Mouse (Mus musculus): ENCODE results near the gene Ginm1. TPM values are rescaled to one million over a fixed set of nuclear protein-coding genes. Genes with fewer than 3 reads are reported as not detected.

The Ginm1 gene
- polyA plus RNA-seq, 1 experiment from 2014 or later, result 72.4 TPM

GRCm38 (mm10) chr10:7727011-7727410 lies 65.6 kb downstream of the Ginm1 start:
- peak overlapping the region; percentile 93 for H3K4me3 ChIP-seq
- 24% methylated on average over 3 of the region's 3 CpGs for WGBS
- no peaks in the 10 kb centered on the region for H3K27me3 ChIP-seq (ENCODE audit: insufficient read depth, poor library complexity, severe bottlenecking)
- no peak for DNase-seq (ENCODE audit: low spot score)
- peaks cover 11% of the 10 kb centered on the region; the same call in 1 of the 2 replicates for H3K4me1 ChIP-seq
- no peaks in the 10 kb centered on the region for H3K36me3 ChIP-seq
- H3K9me3 ChIP-seq, result no peaks in the 10 kb centered on the region
- H3K27ac ChIP-seq, result no peak overlapping the region

GRCm38 (mm10) chr10:7726501-7726812 lies 66.2 kb downstream of the Ginm1 start:
- Histone ChIP-seq H3K4me1 (peaks cover 7% of the 10 kb centered on the region; the same call in 1 of the 2 replicates), H3K36me3 (no peaks in the 10 kb centered on the region), H3K27ac (peak overlapping the region; percentile 92), H3K9me3 (no peaks in the 10 kb centered on the region), H3K27me3 (ENCODE audit: insufficient read depth, poor library complexity, severe bottlenecking) (no peaks in the 10 kb centered on the region), H3K4me3 (peak overlapping the region; percentile 93)
- WGBS, result 0% methylated on average over 8 of the region's 8 CpGs
- DNase-seq (ENCODE audit: low spot score), result no peak

- WGBS, result under 1% methylated on average over 49 of the region's 49 CpGs
- Histone ChIP-seq H3K36me3 (no peaks in the 10 kb centered on the region), H3K9me3 (no peaks in the 10 kb centered on the region), H3K4me1 (0 out of 2 replicates have a peak, but pooled peaks cover 7% of the 10 kb centered on the region), H3K27ac (peak within 1 kb of the TSS; percentile 92), H3K4me3 (peak within 1 kb of the TSS; percentile 93), H3K27me3 (ENCODE audit: insufficient read depth, poor library complexity, severe bottlenecking) (no peaks in the 10 kb centered on the region)
- DNase-seq (ENCODE audit: low spot score), result peak; percentile 98
Measured at GRCm38 (mm10) chr10:7725751-7726500, 66.7 kb downstream of the Ginm1 start, which contains the start of gene Katna1. Katna1 (plus strand) TSS chr10:7726000.

Small RNAs within 50 kb of the gene (microRNA-seq; reads per million reads assigned to microRNA genes)
- 1.8 reads per million for gene Mir5104

Other genes starting within 250 kb of the Ginm1 start
- 3.5 and 3.7 TPM in 2 replicates for gene Lrp11, start 203.0 kb downstream of the Ginm1 start, polyA plus RNA-seq (2016; fragmentation: Nextera tagmentation; extraction: Ambion mirVana)
- gene Nup43, start 125.3 kb downstream of the Ginm1 start, polyA plus RNA-seq (2016; fragmentation: Nextera tagmentation; extraction: Ambion mirVana), result 55.5 and 72.0 TPM in 2 replicates
- 143 and 148 TPM in 2 replicates for gene Pcmt1, start 111.7 kb downstream of the Ginm1 start, polyA plus RNA-seq (2016; fragmentation: Nextera tagmentation; extraction: Ambion mirVana)
- gene Lats1, start 111.6 kb downstream of the Ginm1 start, polyA plus RNA-seq (2016; fragmentation: Nextera tagmentation; extraction: Ambion mirVana), result 3.6 and 4.7 TPM in 2 replicates
- gene Katna1, start 66.8 kb downstream of the Ginm1 start, polyA plus RNA-seq (2016; fragmentation: Nextera tagmentation; extraction: Ambion mirVana), result 42.8 and 57.9 TPM in 2 replicates
- gene Ppil4, start 67 bp upstream of the Ginm1 start, polyA plus RNA-seq (2016; fragmentation: Nextera tagmentation; extraction: Ambion mirVana), result 31.2 and 38.8 TPM in 2 replicates
- 0.11 and 0.12 TPM in 2 replicates for gene Zc3h12d, start 39.6 kb upstream of the Ginm1 start, polyA plus RNA-seq (2016; fragmentation: Nextera tagmentation; extraction: Ambion mirVana)
- 15.5 and 20.7 TPM in 2 replicates for gene Tab2, start 163.4 kb upstream of the Ginm1 start, polyA plus RNA-seq (2016; fragmentation: Nextera tagmentation; extraction: Ambion mirVana)

Measured in heart, embryonic 10.5 days (tissue).